Mouse (Mus musculus): ENCODE measurements at regions not wholly inside any gene's neighbourhood (a gene's known extent, or its start where the extent isn't known, plus 50 kb on each side); places are given as distances from the start of the nearest gene placed in this dataset.

DNA sequence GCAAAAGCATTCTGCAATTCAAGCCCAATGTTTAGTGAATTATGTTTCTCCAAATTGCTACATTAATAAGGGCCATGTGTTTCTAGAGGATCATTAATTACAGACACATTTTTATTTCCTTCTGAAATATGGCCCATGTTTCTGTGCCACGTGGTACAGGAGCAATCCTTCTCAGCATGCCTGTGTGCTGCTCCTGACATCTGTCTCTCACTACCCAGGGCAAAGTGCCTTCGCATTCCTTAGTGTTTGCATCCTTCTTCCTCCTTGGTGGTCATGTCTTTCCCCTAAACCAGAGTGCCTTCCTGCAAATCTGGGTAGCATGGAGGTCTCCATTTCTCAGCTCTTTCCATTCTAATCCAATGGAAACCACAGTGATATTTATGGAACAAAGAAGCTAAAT lies 832.7 kb upstream of the Fam160b2 start:
- no peak for DNase-seq (ENCODE audit: low spot score in 2 of 2)
